Mouse (Mus musculus) right cerebral cortex, postnatal 14 days (tissue): ENCODE data around the gene Akr1b3.

ENCODE experiments used
- DNase-seq: peaks from one replicate; pipeline ENCODE4 v3.0.0; 2022

The Akr1b3 gene

GRCm38 (mm10) chr6:34322121-34322520, 4.8 kb upstream of the Akr1b3 start:
- DNase-seq, result no peak

GRCm38 (mm10) chr6:34318636-34319035, 1.4 kb upstream of the Akr1b3 start:
- DNase-seq, result no peak

GRCm38 (mm10) chr6:34318172-34318571, 894 bp upstream of the Akr1b3 start:
- DNase-seq, result peak; percentile 34

- DNase-seq, result no peak
These were observed 3.4 kb downstream of the Akr1b3 start for GRCm38 (mm10) chr6:34313921-34314320.

- DNase-seq, result no peak
These were observed 3.9 kb downstream of the Akr1b3 start for GRCm38 (mm10) chr6:34313386-34313785.

GRCm38 (mm10) chr6:34310023-34310595, 7.2 kb downstream of the Akr1b3 start:
- no peak for DNase-seq

- DNase-seq, result no peak
These were observed 7.8 kb downstream of the Akr1b3 start for GRCm38 (mm10) chr6:34309526-34309925.

GRCm38 (mm10) chr6:34306797-34307196, 10.5 kb downstream of the Akr1b3 start:
- no peak for DNase-seq

GRCm38 (mm10) chr6:34304675-34305241, 12.5 kb downstream of the Akr1b3 start:
- DNase-seq, result no peak

GRCm38 (mm10) chr6:34297055-34297454, 20.2 kb downstream of the Akr1b3 start:
- no peak for DNase-seq

GRCm38 (mm10) chr6:34295437-34295836, 21.8 kb downstream of the Akr1b3 start:
- no peak for DNase-seq

GRCm38 (mm10) chr6:34292882-34293487, 24.3 kb downstream of the Akr1b3 start:
- DNase-seq, result peak; percentile 71

- DNase-seq, result peak; percentile 18
These were observed 24.9 kb downstream of the Akr1b3 start for GRCm38 (mm10) chr6:34292196-34292881.

GRCm38 (mm10) chr6:34290681-34291080, 26.6 kb downstream of the Akr1b3 start:
- no peak for DNase-seq

- peak; percentile 9 for DNase-seq
These were observed 27.2 kb downstream of the Akr1b3 start for GRCm38 (mm10) chr6:34290091-34290490.

- peak; percentile 20 for DNase-seq
These were observed 29.2 kb downstream of the Akr1b3 start for GRCm38 (mm10) chr6:34288098-34288497.

- no peak for DNase-seq
These were observed 30.4 kb downstream of the Akr1b3 start for GRCm38 (mm10) chr6:34286841-34287240.

GRCm38 (mm10) chr6:34278385-34278784, 38.9 kb downstream of the Akr1b3 start:
- no peak for DNase-seq

- DNase-seq, result peak; percentile 44
These were observed 39.6 kb downstream of the Akr1b3 start for GRCm38 (mm10) chr6:34277665-34278064.

- peak; percentile 16 for DNase-seq
These were observed 42.9 kb downstream of the Akr1b3 start for GRCm38 (mm10) chr6:34274346-34274745.

GRCm38 (mm10) chr6:34273073-34273472, 44.2 kb downstream of the Akr1b3 start:
- DNase-seq, result no peak

GRCm38 (mm10) chr6:34272462-34272861, 44.8 kb downstream of the Akr1b3 start:
- DNase-seq, result no peak

GRCm38 (mm10) chr6:34270717-34271116, 46.6 kb downstream of the Akr1b3 start:
- no peak for DNase-seq

- DNase-seq, result no peak
These were observed 58.7 kb downstream of the Akr1b3 start for GRCm38 (mm10) chr6:34258546-34258945.
